Mouse (Mus musculus) brown adipose tissue, adult 24 weeks (tissue): ENCODE results near the gene Mbd3l1. TPM values are rescaled to one million over a fixed set of nuclear protein-coding genes. Genes with fewer than 3 reads are reported as not detected.

Experiments
- H3K27ac ChIP-seq: fragments of 200-500 bp; replicated peaks from 2 replicates; pipeline ENCODE4 v1.5.1; 2012; ENCODE audit warnings: low read depth, mild to moderate bottlenecking, low read length
- H3K4me1 ChIP-seq: fragments of 200-500 bp; 2 replicates; pipeline ENCODE4 v1.6.1; 2012; ENCODE audit warnings: low read length, mixed read lengths; ENCODE audit not compliant: control insufficient read depth, insufficient read depth, insufficient read length
- H3K4me3 ChIP-seq: fragments of 200-500 bp; 2 replicates; pipeline ENCODE4 v1.5.1; 2012; ENCODE audit warnings: low read depth, mild to moderate bottlenecking, low read length, moderate library complexity; ENCODE audit not compliant: insufficient read depth
- polyA plus RNA-seq: library from polyadenylated mRNA; stranded (reverse); fragments of >200 nt; gene quantifications from 2 replicates; pipeline ENCODE4 v1.2.4, GENCODE M21; 2012; ENCODE audit not compliant: missing spikeins, insufficient read depth, insufficient read length

Gene Mbd3l1
- polyA plus RNA-seq = not detected in 2 replicates

GRCm38 (mm10) chr9:18478168-18478567 is at the start of gene Mbd3l1, which contains the start of gene Zfp558:
Mbd3l1 (plus strand) TSS chr9:18478359.
Zfp558 (minus strand) TSS chr9:18478268.
- Histone ChIP-seq H3K4me1 (no peaks in the 10 kb centered on the region), H3K27ac (no peak within 1 kb of the TSS), H3K4me3 (no peak within 1 kb of the TSS)

GRCm38 (mm10) chr9:18430354-18430753 is 47.8 kb upstream of the Mbd3l1 start, which contains the start of gene Mbd3l2:
Mbd3l2 (plus strand) TSS chr9:18430654.
- Histone ChIP-seq H3K27ac (no peak within 1 kb of the TSS), H3K4me3 (no peak within 1 kb of the TSS), H3K4me1 (no peaks in the 10 kb centered on the region)

- H3K4me1 ChIP-seq = no peaks in the 10 kb centered on the region
- no peak overlapping the region for H3K27ac ChIP-seq
- H3K4me3 ChIP-seq = no peak overlapping the region
These were observed 46.5 kb upstream of the Mbd3l1 start for GRCm38 (mm10) chr9:18431687-18432086.

GRCm38 (mm10) chr9:18456520-18456919 is 21.6 kb upstream of the Mbd3l1 start:
- no peak overlapping the region for H3K4me3 ChIP-seq
- no peak overlapping the region for H3K27ac ChIP-seq
- H3K4me1 ChIP-seq = no peaks in the 10 kb centered on the region

- Histone ChIP-seq H3K4me1 (no peaks in the 10 kb centered on the region), H3K27ac (no peak overlapping the region), H3K4me3 (no peak overlapping the region)
These were observed 10.8 kb upstream of the Mbd3l1 start for GRCm38 (mm10) chr9:18467350-18467749.

- Histone ChIP-seq H3K27ac (no peak overlapping the region), H3K4me1 (no peaks in the 10 kb centered on the region), H3K4me3 (no peak overlapping the region)
These were observed 10.2 kb upstream of the Mbd3l1 start for GRCm38 (mm10) chr9:18468005-18468404.

- Histone ChIP-seq H3K4me1 (no peaks in the 10 kb centered on the region), H3K4me3 (peak overlapping the region; percentile 75), H3K27ac (peak overlapping the region; percentile 81)
These were observed 4.6 kb upstream of the Mbd3l1 start for GRCm38 (mm10) chr9:18473324-18474128.

GRCm38 (mm10) chr9:18508098-18508497 is 29.9 kb downstream of the Mbd3l1 start:
- Histone ChIP-seq H3K4me1 (no peaks in the 10 kb centered on the region), H3K4me3 (no peak overlapping the region), H3K27ac (no peak overlapping the region)

Other genes with a start within 250 kb of the Mbd3l1 start
- 47.3 and 97.9 TPM in 2 replicates for gene Chordc1, start 186.2 kb upstream of the Mbd3l1 start, polyA plus RNA-seq
- 3.8 and 5.0 TPM in 2 replicates for gene Naalad2, start 75.4 kb upstream of the Mbd3l1 start, polyA plus RNA-seq
- gene Ubtfl1, start 73.9 kb upstream of the Mbd3l1 start, polyA plus RNA-seq = not detected in 2 replicates
- gene Mbd3l2, start 47.7 kb upstream of the Mbd3l1 start, polyA plus RNA-seq = not detected in 2 replicates
- 0.54 and 1.0 TPM in 2 replicates for gene Zfp558, start 91 bp upstream of the Mbd3l1 start, polyA plus RNA-seq
- not detected in 2 replicates for gene Muc16, start 196.2 kb downstream of the Mbd3l1 start, polyA plus RNA-seq